Mouse (Mus musculus) layer of hippocampus, adult 18-20 months (tissue): Measurements from ENCODE around the gene Vmn1r55. TPM values are rescaled to one million over a fixed set of nuclear protein-coding genes. Genes with fewer than 3 reads are reported as not detected.
A peak's percentile ranks its signal among the peaks of the same experiment; 100 is the strongest.
"Not testable (repeated sequence)": the region's sequence is repeated elsewhere in the genome, so short reads cannot be mapped to it uniquely, and the experiment has no call there.

Experiments
- DNase-seq, 2 experiments: peaks; one replicate each; pipeline ENCODE4 v3.0.0; 2022; ENCODE audit warnings: low spot score in 2 of 2
- long read RNA-seq: library from polyadenylated mRNA; stranded (forward); transcript quantifications from one replicate; pipeline ENCODE4 v2.0.0, GENCODE M21; 2021
- total RNA-seq, 2 experiments: library from RNA; stranded (reverse); gene quantifications; 2 replicates each; pipeline ENCODE4 v1.2.3; 2021

The Vmn1r55 gene
- total RNA-seq = not detected
- long read RNA-seq = 0 reads

- DNase-seq = not testable (repeated sequence)
Measured at GRCm38 (mm10) chr7:5149570-5149969, at the start of gene Vmn1r55. TSS of gene Vmn1r55 (minus strand) at chr7:5149670.

GRCm38 (mm10) chr7:5196647-5197046 lies 47.2 kb upstream of the Vmn1r55 start, which contains the start of gene Vmn1r56:
TSS of gene Vmn1r56 (minus strand) at chr7:5196747.
- not testable (repeated sequence) for DNase-seq

- peak; percentile 70 to 82 for DNase-seq
Measured at GRCm38 (mm10) chr7:5125549-5126406, 23.7 kb downstream of the Vmn1r55 start, which contains the start of gene Rasl2-9. TSS of gene Rasl2-9 (minus strand) at chr7:5125950.

GRCm38 (mm10) chr7:5125078-5125477 lies 24.4 kb downstream of the Vmn1r55 start:
- DNase-seq = no peak

GRCm38 (mm10) chr7:5116850-5117249 lies 32.6 kb downstream of the Vmn1r55 start, which contains the start of gene Rfpl4:
TSS of gene Rfpl4 (minus strand) at chr7:5116950.
- DNase-seq = no peak

- DNase-seq = no peak
Measured at GRCm38 (mm10) chr7:5112701-5113100, 36.8 kb downstream of the Vmn1r55 start.

GRCm38 (mm10) chr7:5109301-5109700 lies 40.2 kb downstream of the Vmn1r55 start:
- DNase-seq = no peak

GRCm38 (mm10) chr7:5108272-5108671 lies 41.2 kb downstream of the Vmn1r55 start:
- DNase-seq = no peak

- DNase-seq = no peak
Measured at GRCm38 (mm10) chr7:5102564-5102963, 46.9 kb downstream of the Vmn1r55 start.

- no peak for DNase-seq
Measured at GRCm38 (mm10) chr7:5101066-5101663, 48.3 kb downstream of the Vmn1r55 start.

GRCm38 (mm10) chr7:5099796-5100195 lies 49.7 kb downstream of the Vmn1r55 start:
- DNase-seq = no peak

- DNase-seq = no peak
Measured at GRCm38 (mm10) chr7:5098769-5099168, 50.7 kb downstream of the Vmn1r55 start.

GRCm38 (mm10) chr7:5092831-5093510 lies 56.5 kb downstream of the Vmn1r55 start:
- peak in 1 of 2 experiments; percentile 60 for DNase-seq

- no peak for DNase-seq
Measured at GRCm38 (mm10) chr7:5092381-5092780, 57.1 kb downstream of the Vmn1r55 start.

- peak; percentile 45 to 76 for DNase-seq
Measured at GRCm38 (mm10) chr7:5091008-5091728, 58.3 kb downstream of the Vmn1r55 start.

- no peak for DNase-seq
Measured at GRCm38 (mm10) chr7:5089853-5090252, 59.6 kb downstream of the Vmn1r55 start.

GRCm38 (mm10) chr7:5087886-5088285 lies 61.6 kb downstream of the Vmn1r55 start:
- DNase-seq = no peak

- no peak for DNase-seq
Measured at GRCm38 (mm10) chr7:5086921-5087440, 62.5 kb downstream of the Vmn1r55 start.

- DNase-seq = no peak
Measured at GRCm38 (mm10) chr7:5085512-5085911, 64.0 kb downstream of the Vmn1r55 start.

- no peak for DNase-seq
Measured at GRCm38 (mm10) chr7:5083325-5084105, 66.0 kb downstream of the Vmn1r55 start.
